Mouse (Mus musculus) thymus, postnatal 10 days (tissue): ENCODE data around the gene Gm21885.

Source experiments
- DNase-seq, 2 experiments: peaks; one replicate each; pipeline ENCODE4 v3.0.0; 2021; ENCODE audit warnings: low spot score in 2 of 2

Gm21885 gene

DNA sequence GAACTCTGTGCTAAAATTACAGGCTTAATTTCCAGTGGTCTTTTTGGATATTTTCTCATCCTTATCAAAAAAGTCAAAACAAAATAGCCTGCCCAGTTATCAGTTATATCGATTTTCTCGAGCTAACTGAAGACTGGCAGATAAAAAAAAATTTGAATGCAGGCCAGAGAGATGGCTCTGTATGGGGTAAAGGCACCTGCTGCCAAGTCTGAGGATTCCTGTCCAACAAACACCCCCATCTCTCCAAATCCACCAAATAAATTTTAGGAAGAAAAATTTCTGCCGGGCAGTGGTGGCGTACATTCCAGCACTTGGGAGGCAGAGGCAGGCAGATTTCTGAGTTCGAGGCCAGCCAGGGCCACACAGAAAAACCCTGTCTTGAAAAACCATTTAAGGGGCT, 36.4 kb downstream of the Gm21885 start:
- DNase-seq: no peak

DNA sequence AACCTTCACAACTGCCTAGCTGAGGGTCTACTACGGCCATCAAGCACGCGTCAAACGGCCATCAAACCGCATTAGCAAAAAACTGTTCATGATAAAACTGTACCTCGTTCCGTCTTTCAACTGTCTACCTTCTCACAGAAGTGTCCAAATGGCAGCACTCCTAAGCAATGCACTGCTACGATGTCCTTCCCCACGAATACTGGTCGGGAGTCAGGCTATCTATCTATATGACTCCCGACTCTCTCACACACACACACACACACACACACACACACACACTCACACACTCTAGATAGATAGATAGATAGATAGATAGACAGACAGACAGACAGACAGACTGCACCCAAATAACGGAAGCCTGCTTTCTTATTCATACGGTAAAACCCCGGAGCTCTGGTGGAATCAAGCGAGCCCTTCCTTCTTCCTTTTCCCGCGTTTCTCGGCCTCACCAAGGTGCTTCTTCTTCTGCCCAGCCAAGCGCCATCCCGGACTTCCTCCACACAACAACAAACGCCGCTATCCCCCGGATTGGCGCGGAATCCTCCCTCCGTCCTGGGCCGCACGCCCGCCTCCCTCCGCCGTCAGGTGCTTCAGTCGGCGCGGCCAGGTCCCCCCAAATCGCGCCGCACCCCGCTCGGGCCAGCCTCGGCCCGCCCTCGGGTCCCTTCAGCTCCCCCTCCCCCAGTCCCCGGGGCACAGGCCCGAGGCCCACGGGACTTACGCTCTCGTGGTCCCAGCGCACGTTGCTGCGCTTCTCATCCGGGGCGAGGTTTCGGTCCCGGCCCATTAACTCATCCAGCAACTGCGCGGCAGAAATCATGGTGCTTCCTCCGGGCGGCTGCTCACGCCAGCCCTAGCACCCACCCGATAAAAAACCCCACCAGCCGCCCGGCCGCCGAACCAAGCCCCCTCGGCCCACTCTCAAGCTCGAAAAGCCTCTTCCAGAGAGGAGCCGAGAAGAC, 39.6 kb downstream of the Gm21885 start:
- DNase-seq: no peak

DNA sequence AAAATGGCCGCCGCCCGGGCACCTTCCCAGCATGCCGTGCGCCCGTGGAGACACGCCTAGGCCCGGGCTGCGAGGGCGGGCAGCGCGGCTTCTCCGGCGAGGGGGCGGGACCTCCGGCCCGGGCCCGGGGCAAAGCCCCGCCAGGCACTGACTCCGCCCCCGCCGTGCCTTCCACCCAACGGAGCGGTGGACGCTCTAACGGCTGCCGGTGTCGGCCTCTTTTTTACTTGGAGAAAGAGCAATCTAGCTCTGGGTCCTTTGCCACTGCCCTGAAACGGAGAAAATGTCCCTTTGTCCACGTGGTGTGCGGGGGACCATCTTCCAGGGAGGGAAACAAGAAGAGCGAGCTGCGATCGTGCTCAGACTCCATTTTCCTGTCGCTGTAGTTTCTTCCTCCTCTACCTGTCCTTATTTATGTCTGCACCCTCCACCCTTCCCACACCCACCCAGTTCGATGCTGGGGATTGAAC, 40.3 kb downstream of the Gm21885 start, which contains the start of gene Luc7l3:
Gene Luc7l3, minus strand, starts transcription at position 58 of the 470 bp plus-strand sequence.
- DNase-seq: peak; percentile 91 to 94

DNA sequence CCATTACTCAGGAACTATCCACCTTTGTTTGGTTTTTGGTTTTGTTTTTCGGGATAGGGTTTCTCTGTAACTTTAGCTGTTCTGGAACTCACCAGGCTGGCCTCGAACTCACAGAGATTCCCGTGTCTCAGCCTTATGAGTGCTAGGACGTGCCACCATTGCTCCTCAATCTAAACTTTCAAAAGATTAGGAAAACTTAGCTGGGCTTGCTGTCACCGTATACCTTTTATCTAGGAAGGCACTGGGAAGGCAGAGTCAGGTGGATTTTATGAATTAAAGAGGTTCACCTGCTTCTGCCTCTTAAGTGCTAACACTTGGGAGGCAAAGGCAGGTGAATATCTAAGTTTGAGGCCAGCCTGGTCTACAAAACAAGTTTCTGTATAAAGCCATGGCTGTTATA, 41.0 kb downstream of the Gm21885 start:
- no peak for DNase-seq

DNA sequence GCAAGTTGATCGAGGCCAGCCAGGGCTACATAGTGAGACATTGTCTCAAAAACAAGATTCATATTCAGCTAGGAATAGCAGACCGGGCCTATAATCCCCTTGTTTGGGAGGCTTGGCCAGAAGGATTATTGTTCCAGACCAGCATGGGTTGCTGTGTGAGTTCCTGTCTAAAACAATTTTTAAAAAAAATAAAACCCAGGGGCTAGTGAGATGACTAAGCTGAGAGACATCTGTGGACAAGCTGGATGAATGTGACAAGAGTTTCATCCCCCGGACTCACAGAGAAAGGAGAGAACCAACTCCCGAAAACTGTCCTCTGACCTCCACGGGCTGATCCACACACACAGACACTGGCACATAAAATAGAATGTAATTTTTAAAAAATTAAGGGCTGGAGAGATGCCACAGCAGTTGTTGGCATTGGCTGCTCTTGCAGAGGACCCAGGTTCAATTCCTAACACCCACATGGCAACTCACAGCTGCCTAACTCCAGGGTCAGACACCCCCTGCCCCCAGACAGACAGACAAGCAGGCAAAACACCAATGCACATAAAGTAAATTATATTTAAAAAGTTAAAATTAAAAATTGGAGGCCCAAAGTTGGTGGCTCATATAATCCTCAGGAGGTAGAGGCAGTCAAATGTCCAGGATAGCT, 41.7 kb downstream of the Gm21885 start:
- DNase-seq: no peak

DNA sequence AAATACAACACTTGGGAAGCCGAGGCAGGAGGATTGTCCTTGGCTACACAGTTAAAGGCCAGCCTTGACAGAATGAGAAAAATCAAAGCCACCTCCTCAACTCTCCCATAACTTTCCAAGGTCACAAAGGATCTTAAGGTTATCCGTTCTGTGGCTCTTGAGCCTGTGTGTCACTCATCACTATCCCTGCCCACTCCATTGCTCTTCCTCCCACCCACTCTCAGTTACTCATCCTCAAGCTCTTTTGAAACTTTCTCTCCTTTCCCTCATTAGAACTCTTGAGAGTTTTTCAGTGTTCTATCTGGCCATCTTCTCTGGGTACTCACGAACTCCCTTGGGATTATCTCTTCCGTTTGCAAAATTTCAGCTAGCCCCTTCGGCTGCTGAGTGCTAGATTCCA, 42.9 kb downstream of the Gm21885 start:
- DNase-seq: no peak

DNA sequence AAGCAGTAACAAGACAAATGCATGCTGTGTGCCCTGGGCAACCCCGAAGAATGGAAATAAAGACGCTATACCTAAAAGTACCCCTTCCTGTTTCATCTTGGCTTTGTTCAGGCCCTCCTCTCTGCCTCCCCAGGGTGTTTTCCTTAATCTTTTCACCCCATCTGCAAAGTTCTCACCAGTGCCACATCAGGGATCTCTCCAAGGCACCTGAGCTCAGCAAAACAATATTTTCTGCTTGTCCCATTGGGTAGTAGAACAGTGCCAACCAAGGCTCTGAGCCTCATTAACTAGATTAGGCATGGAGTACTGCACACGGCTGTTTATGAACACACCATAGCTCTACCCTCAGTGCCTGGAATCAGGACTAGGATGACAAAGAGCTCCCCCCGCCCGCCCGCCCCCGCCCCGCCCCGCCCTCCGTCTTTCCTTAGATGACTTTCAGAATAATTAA, 45.3 kb downstream of the Gm21885 start:
- no peak for DNase-seq

DNA sequence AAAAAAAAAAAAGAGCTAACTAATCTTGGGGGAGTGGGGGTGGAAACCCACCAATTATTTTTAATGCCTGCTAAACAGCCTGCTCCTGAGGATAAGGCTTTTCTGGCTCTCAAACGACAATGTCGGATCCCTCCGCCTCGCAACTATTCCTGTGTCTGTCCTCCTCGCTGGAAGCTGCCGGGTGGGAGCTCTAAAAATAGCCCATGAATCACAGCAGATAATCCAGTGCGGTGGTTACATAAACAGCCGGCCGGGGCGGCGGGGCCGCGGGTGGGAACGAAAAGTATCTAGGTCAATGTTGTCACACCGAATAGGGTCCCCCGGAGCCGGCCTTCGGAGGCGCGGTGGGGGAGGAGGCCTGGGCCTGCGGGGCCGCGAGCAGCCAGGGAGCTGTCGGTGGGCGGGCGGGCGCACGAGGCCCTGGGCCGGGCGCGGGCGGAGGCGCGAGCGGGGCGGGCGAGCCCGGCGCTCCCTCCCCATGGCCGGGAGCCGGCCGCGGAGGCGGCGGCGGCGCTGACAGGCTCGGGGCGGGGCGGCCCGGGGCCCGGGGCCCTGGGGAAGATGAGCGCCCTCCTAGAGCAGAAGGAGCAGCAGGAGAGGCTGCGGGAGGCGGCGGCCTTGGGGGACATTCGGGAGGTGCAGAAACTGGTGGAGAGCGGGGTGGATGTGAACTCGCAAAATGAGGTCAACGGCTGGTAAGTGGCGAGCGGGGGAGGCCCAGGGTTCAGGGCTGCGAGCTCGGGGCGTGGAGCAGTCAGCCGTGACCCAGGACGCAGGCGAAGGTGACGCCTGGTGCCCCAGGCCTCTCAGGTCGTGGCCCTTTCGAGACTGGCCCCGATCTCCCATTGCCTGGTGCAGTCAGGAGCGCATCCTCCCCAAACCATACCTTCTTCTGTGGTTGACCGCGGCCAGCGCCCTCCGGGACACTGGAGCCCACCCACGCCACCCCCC, 46.3 kb downstream of the Gm21885 start, which contains the start of gene Ankrd40:
Gene Ankrd40, plus strand, starts transcription at position 309 of the 951 bp plus-strand sequence.
- DNase-seq: peak; percentile 76 to 84

DNA sequence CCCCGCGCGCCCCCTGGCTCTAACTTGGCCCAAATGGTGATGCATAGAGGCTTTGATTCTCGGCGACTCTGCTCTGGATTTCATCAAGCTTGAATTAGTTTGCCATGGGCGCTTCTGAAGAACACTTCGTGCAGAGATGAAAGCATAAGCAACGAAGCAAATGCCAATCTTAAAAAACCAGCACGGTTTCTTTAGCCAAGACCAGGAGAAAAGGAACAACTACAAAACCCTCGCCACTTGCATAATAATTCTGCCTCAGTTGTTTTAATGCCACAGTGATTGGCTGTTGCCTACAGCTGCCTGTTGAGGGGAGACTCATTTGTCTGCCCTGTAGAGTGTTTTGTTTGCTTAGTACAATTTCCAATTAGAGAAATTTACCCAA, 47.0 kb downstream of the Gm21885 start:
- DNase-seq: no peak

DNA sequence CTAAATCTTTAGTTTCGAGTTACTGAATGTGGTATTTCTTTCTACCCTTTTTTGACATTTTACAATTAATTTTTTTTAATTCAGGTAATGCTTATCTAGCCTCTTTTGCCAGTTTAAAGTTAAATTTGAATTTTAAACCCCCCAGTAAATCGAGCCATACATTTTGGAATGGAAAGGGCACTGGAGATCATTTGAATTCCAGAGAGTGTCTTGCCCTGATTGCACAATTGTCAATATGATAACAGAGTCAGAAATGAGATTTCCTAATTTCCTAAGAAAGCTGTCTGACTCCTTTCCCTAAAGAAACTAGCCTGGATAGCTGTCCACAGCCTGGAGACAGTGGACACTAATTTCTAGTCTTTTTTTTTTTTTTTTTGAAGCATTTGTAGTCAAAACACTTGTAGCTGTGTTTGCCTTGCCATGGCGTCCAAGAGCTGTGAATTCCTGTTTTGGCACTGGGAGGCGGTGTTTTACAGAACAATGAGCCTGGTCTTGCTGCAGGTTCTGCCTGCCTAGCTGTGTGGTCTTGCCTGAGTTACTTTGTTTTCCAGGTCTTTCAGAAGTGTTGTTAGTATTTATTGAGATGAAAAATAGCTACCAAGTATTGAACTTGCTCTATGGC, 47.7 kb downstream of the Gm21885 start:
- DNase-seq: peak in 1 of 2 experiments; percentile 36

DNA sequence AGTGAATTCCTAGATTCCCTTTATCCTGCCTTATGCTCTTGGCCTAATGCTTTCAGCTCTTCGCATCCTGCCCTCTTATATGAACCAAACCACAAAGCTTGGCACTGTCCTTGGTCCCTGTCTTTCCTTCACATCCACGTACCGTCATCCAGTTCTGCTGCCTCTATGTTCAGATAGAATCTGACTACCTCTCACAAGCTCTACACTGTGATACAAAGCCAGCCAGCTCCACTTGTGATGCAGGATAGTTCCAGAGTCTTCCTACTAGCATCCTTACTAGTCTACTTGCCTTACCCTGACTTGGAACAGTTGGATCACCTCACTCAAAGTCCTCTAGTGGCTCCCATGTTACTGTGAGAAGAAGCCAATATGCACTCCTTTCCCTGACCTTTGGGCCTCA, 48.5 kb downstream of the Gm21885 start:
- DNase-seq: no peak

DNA sequence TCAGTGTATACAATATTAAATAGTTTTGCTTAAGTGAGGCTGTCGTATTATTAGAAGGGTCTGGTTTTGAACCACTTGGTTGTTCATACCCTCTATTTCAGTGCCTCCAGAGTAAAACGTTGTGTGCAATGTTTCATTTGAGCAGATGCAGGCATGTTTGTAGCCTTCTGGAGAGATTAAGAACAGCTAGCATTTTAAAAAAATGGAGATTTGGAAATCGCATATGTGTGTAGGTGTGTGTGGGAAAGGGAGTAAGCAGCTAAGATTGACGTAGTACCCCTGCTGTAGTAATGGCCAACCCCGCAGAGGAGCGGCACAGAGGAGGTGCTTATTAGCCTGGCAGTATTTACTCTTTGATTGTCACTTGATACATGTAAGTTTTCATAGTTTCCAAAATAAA, 51.1 kb downstream of the Gm21885 start:
- DNase-seq: no peak

DNA sequence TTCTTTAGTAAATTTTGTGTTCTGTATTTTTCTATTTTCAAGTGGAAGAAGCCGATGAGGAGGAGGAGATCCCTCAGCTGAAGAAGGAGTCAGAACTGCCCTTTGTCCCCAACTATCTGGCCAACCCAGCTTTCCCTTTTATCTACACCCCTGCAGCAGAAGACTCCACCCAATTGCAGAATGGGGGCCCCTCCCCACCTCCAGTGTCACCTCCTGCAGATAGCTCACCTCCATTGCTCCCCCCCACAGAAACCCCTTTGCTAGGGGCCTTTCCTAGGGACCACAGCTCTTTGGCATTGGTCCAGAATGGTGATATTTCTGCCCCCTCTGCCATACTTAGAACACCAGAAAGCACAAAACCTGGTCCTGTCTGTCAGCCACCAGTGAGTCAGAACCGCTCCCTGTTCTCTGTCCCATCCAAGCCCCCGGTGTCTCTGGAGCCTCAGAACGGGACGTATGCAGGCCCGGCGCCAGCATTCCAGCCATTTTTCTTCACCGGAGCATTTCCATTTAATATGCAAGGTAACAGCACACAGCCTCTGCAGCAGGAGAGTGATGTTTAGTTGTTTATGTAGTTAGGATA, 52.8 kb downstream of the Gm21885 start:
- no peak for DNase-seq
